Mouse (Mus musculus): ENCODE results near the gene Gfod1. TPM values are rescaled to one million over a fixed set of nuclear protein-coding genes. Genes with fewer than 3 reads are reported as not detected.

Gene Gfod1
- total and polyA plus RNA-seq, 3 experiments: 0.30 to 0.70 (median 0.36) TPM

- Histone ChIP-seq H3K79me2 (replicated peaks; ENCODE audit: control insufficient read depth, extremely low read depth, insufficient read depth, poor library complexity, severe bottlenecking) (no peaks in the 10 kb centered on the region), H3K27ac (ENCODE audit: insufficient read depth, low read depth) (no peak overlapping the region), H3K4me3 (replicated peaks in 1 of 3; ENCODE audit: low read depth in 2 of 3, low read length in 2 of 3, poor library complexity in 1 of 3) (no peak overlapping the region), H3K4me1 (ENCODE audit: control insufficient read depth in 1 of 2, insufficient read depth in 2 of 2) (peaks cover 5 to 38% of the 10 kb centered on the region in 2 experiments), H3K27me3 (replicated peaks) (no peaks in the 10 kb centered on the region), H3K4me2 (ENCODE audit: insufficient read depth, low read depth, poor library complexity, severe bottlenecking) (no peak overlapping the region), H3K9ac (ENCODE audit: insufficient read depth, low read depth) (no peak overlapping the region), H3K9me3 (replicated peaks; ENCODE audit: low read length) (no peaks in the 10 kb centered on the region), H3K36me3 (replicated peaks in 1 of 2; ENCODE audit: control insufficient read depth in 1 of 2, insufficient read depth in 1 of 2, low read length in 1 of 2) (no peaks in the 10 kb centered on the region)
- in situ Hi-C loops (cut with MboI; ENCODE audit: low pct_ligation_motif_present, low pct_unique_long_range_greater_than_20kb, low sequenced_read_pairs): no loop called here
- dilution Hi-C loops (cut with MboI; ENCODE audit: extremely low pct_ligation_motif_present, extremely low pct_unique_long_range_greater_than_20kb, low sequenced_read_pairs): no loop called here
- no peak for DNase-seq (ENCODE audit: extremely low read depth)
- no peak for TF ChIP-seq JUND (conservative IDR thresholded peaks at IDR 0.05; ENCODE audit: low read depth, low read length)
- no peak for TF ChIP-seq USF2 (conservative IDR thresholded peaks at IDR 0.05; ENCODE audit: low read depth, low read length)
- TF ChIP-seq ZMIZ1 (IDR thresholded peaks at IDR 0.05; ENCODE audit: low read depth, low read length): no peak
- no peak for TF ChIP-seq USF1 (IDR thresholded peaks at IDR 0.05; ENCODE audit: low read depth, low read length)
- TF ChIP-seq TCF12 (IDR thresholded peaks at IDR 0.05; ENCODE audit: low read depth, low read length): no peak
- no peak for TF ChIP-seq HCFC1 (IDR thresholded peaks at IDR 0.05; ENCODE audit: low read depth, low read length)
- no peak for TF ChIP-seq SIN3A (IDR thresholded peaks at IDR 0.05; ENCODE audit: low read length)
- TF ChIP-seq CTCF (conservative IDR thresholded peaks at IDR 0.05 in 1 of 2, IDR thresholded peaks at IDR 0.05 in 1 of 2; ENCODE audit: low read depth in 2 of 2, low read length in 2 of 2): no peak
- no peak for TF ChIP-seq MEF2A (IDR thresholded peaks at IDR 0.05; ENCODE audit: borderline replicate concordance, low read depth, low read length)
- TF ChIP-seq POLR2A (IDR thresholded peaks at IDR 0.05; ENCODE audit: low read depth, low read length): no peak
- TF ChIP-seq ZKSCAN1 (IDR thresholded peaks at IDR 0.05; ENCODE audit: borderline replicate concordance, low read depth, low read length): no peak
- TF ChIP-seq ZNF384 (IDR thresholded peaks at IDR 0.05; ENCODE audit: low read depth, low read length): no peak
- TF ChIP-seq MAZ (IDR thresholded peaks at IDR 0.05; ENCODE audit: low read depth, low read length): no peak
- TF ChIP-seq PAX5 (IDR thresholded peaks at IDR 0.05; ENCODE audit: low read length): no peak
- no peak for TF ChIP-seq ETS1 (conservative IDR thresholded peaks at IDR 0.05; ENCODE audit: low read depth, low read length)
Observed at GRCm38 (mm10) chr13:43253526-43253925, 50.4 kb downstream of the Gfod1 start.

- Histone ChIP-seq H3K9ac (ENCODE audit: insufficient read depth, low read depth) (no peak overlapping the region), H3K79me2 (replicated peaks; ENCODE audit: control insufficient read depth, extremely low read depth, insufficient read depth, poor library complexity, severe bottlenecking) (no peaks in the 10 kb centered on the region), H3K27ac (ENCODE audit: insufficient read depth, low read depth) (no peak overlapping the region), H3K4me2 (ENCODE audit: insufficient read depth, low read depth, poor library complexity, severe bottlenecking) (no peak overlapping the region), H3K27me3 (replicated peaks) (no peaks in the 10 kb centered on the region), H3K9me3 (replicated peaks; ENCODE audit: low read length) (no peaks in the 10 kb centered on the region), H3K4me3 (replicated peaks in 1 of 3; ENCODE audit: low read depth in 2 of 3, low read length in 2 of 3, poor library complexity in 1 of 3) (no peak overlapping the region), H3K36me3 (replicated peaks in 1 of 2; ENCODE audit: control insufficient read depth in 1 of 2, insufficient read depth in 1 of 2, low read length in 1 of 2) (no peaks in the 10 kb centered on the region), H3K4me1 (ENCODE audit: control insufficient read depth in 1 of 2, insufficient read depth in 2 of 2) (peaks cover 7 to 40% of the 10 kb centered on the region in 2 experiments)
- TF ChIP-seq MXI1 (IDR thresholded peaks at IDR 0.05; ENCODE audit: low read depth, low read length) (no peak), ZC3H11A (IDR thresholded peaks at IDR 0.05; ENCODE audit: low read depth, low read length) (no peak), SMC3 (IDR thresholded peaks at IDR 0.05; ENCODE audit: low read depth, low read length) (no peak), MAFK (IDR thresholded peaks at IDR 0.05; ENCODE audit: insufficient replicate concordance, low read length) (no peak), CTCF (conservative IDR thresholded peaks at IDR 0.05 in 1 of 2, IDR thresholded peaks at IDR 0.05 in 1 of 2; ENCODE audit: low read depth in 2 of 2, low read length in 2 of 2) (no peak), MEF2A (IDR thresholded peaks at IDR 0.05; ENCODE audit: borderline replicate concordance, low read depth, low read length) (no peak), RAD21 (IDR thresholded peaks at IDR 0.05; ENCODE audit: low read depth, low read length) (no peak), USF1 (IDR thresholded peaks at IDR 0.05; ENCODE audit: low read depth, low read length) (no peak)
- no peak for DNase-seq (ENCODE audit: extremely low read depth)
- dilution Hi-C loops (cut with MboI; ENCODE audit: extremely low pct_ligation_motif_present, extremely low pct_unique_long_range_greater_than_20kb, low sequenced_read_pairs) (no loop called here), in situ Hi-C loops (cut with MboI; ENCODE audit: low pct_ligation_motif_present, low pct_unique_long_range_greater_than_20kb, low sequenced_read_pairs) (no loop called here)
Observed at GRCm38 (mm10) chr13:43252105-43252790, 51.7 kb downstream of the Gfod1 start.
